8 mouse cellular contexts compared by ENCODE assay signal in the genomic region with DNA sequence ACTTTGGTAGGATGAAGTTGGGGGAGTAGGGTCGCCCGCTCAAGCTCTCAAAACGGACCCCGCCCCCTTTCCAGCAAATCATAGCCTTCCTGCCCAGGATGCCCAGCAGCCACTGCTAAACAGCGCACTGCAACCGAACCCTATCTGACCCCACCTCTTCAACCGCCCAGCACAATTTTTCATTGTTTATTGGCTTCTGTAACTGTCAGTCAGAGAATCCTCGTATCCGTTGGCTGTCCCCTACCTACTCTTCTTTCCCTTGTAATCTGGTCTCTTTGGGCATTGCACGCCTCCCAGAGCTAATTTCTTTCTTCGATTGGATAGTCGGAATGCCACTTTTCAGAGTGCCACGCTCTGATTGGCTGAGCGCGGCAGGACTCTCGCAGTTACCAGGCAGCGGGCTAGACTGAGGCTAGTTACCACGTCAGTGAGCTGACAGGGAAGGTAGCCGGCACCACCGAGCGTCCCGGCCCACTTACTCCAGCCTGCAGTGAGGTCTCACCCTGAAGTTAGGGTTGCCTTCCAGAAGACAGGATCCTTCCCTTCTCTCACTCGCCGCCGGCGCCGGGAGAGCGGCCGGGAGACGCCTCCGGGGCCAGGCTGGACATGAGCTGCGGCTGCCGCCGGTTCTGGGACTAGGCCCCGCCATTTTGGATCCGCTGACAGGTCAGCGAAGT. TPM values are rescaled to one million over a fixed set of nuclear protein-coding genes. Genes with fewer than 3 reads are reported as not detected.
DNase-seq lines count a peak whose midpoint lies in the region; ATAC-seq and TF ChIP-seq lines count a peak whose summit lies in the region.

Gene Gbf1 (plus strand): TSS at position 383 of the 677 bp plus-strand sequence.

- H3K9me3 ChIP-seq in hindbrain, postnatal 0 days (ENCODE audit: low read length), result no peaks in the 10 kb centered on the region

- H3K4me2 ChIP-seq in hindbrain, postnatal 0 days (ENCODE audit: low read depth, low read length), result peak within 1 kb of the TSS; percentile 78

- peak; percentile 98 for DNase-seq in ZHBTc4 (ENCODE audit: low read depth, low spot score)
- DNase-seq in gastrocnemius, adult 2 months, result peak; percentile 95
- peak; percentile 98 for DNase-seq in hindbrain, postnatal 0 days (ENCODE audit: low spot score)
- DNase-seq in left cerebral cortex, adult 2 months (ENCODE audit: extremely low spot score in 1 of 2, low spot score in 2 of 2), result peak; percentile 90 to 94
- DNase-seq in right cerebral cortex, adult 2 months (ENCODE audit: low spot score in 2 of 2), result peak; percentile 96 to 98
- peak; percentile 92 for DNase-seq in urinary bladder, postnatal 14 days (ENCODE audit: low spot score)

- peaks cover 20% of the 10 kb centered on the region for H3K27me3 ChIP-seq in hindbrain, postnatal 0 days (ENCODE audit: insufficient read depth, low read length)

- H3K27ac ChIP-seq in gastrocnemius, adult 2 months, result peak within 1 kb of the TSS; percentile 95
- peak within 1 kb of the TSS; percentile 81 for H3K27ac ChIP-seq in hindbrain, postnatal 0 days
- H3K27ac ChIP-seq in left cerebral cortex, adult 2 months, result peak within 1 kb of the TSS; percentile 60

- 1% methylated on average over 37 of the region's 37 CpGs for WGBS in hindbrain, postnatal 0 days

- peaks cover 29% of the 10 kb centered on the region for H3K4me1 ChIP-seq in hindbrain, postnatal 0 days (ENCODE audit: insufficient read depth, low read length)

- no peaks in the 10 kb centered on the region for H3K36me3 ChIP-seq in hindbrain, postnatal 0 days (ENCODE audit: insufficient read depth, low read length)

- ATAC-seq in common myeloid progenitor, adult 5-6 weeks (replicated peaks; ENCODE audit: low read depth, poor library complexity, severe bottlenecking), result peak; percentile 94
- peak; percentile 99 for ATAC-seq in hindbrain, postnatal 0 days
- ATAC-seq in megakaryocyte, adult 5-6 weeks (ENCODE audit: poor library complexity, severe bottlenecking), result peak; percentile 94

- intact Hi-C loops in gastrocnemius, adult 2 months (cut with DNase I), result no loop called here
- intact Hi-C loops in left cerebral cortex, adult 2 months (cut with DNase I), result no loop called here

- TF ChIP-seq CTCF in gastrocnemius, adult 2 months (IDR thresholded peaks at IDR 0.05), result no peak
- TF ChIP-seq CTCF in hindbrain, postnatal 0 days (IDR thresholded peaks at IDR 0.05; ENCODE audit: low read depth), result peak; percentile 44
- peak; percentile 41 for TF ChIP-seq CTCF in left cerebral cortex, adult 2 months (IDR thresholded peaks at IDR 0.05)

- H3K4me3 ChIP-seq in gastrocnemius, adult 2 months, result peak within 1 kb of the TSS; percentile 80
- H3K4me3 ChIP-seq in hindbrain, postnatal 0 days (ENCODE audit: low read length), result peak within 1 kb of the TSS; percentile 89
- peak within 1 kb of the TSS; percentile 99 for H3K4me3 ChIP-seq in left cerebral cortex, adult 2 months

- peak within 1 kb of the TSS; percentile 76 for H3K9ac ChIP-seq in hindbrain, postnatal 0 days (replicated peaks; ENCODE audit: low read length)

RNA-seq across cellular contexts. Expression of gene Gbf1, which starts in this region (rescaled TPM):
- total RNA-seq in common myeloid progenitor, adult 5-6 weeks (2017), result 23.7 and 38.7 TPM in 2 replicates
- 10 to 100 TPM; 47.4 to 59.0 TPM for total RNA-seq in gastrocnemius, adult 2 months (2021)
- 56.4 and 63.7 TPM in 2 replicates for total RNA-seq in hindbrain, postnatal 0 days (2014; rRNA removed)
- polyA plus RNA-seq in hindbrain, postnatal 0 days (2015; fragmentation: Nextera tagmentation; extraction: Ambion mirVana), result 51.2 and 52.0 TPM in 2 replicates
- total RNA-seq in left cerebral cortex, adult 2 months (2021), result 10 to 100 TPM; 90.1 to 95.4 TPM
- 28.2 and 36.0 TPM in 2 replicates for total RNA-seq in megakaryocyte, adult 5-6 weeks (2015)
- total RNA-seq in megakaryocyte, adult 5-6 weeks (2017), result 27.0 and 38.8 TPM in 2 replicates

Comparison
In these comparisons a context has a peak if more than half of its experiments do, and no peak if none do; other contexts are left out.
1. Peak in every context shown above with its lines: DNase-seq, ATAC-seq, H3K4me3 ChIP-seq and H3K27ac ChIP-seq.